Mouse (Mus musculus): ENCODE results near the gene Gpr89. TPM values are rescaled to one million over a fixed set of nuclear protein-coding genes. Genes with fewer than 3 reads are reported as not detected.

Gene Gpr89
- total and polyA plus RNA-seq, 2 experiments from 2014 or later: 23.2 to 34.1 TPM

GRCm38 (mm10) chr3:96825261-96825660 is 79.9 kb downstream of the Gpr89 start:
- WGBS: 35% methylated on average over 11 of the region's 11 CpGs
- ATAC-seq (ENCODE audit: low FRiP score): no peak
- no peak overlapping the region for H3K27ac ChIP-seq (ENCODE audit: low read depth, low read length)

DNA sequence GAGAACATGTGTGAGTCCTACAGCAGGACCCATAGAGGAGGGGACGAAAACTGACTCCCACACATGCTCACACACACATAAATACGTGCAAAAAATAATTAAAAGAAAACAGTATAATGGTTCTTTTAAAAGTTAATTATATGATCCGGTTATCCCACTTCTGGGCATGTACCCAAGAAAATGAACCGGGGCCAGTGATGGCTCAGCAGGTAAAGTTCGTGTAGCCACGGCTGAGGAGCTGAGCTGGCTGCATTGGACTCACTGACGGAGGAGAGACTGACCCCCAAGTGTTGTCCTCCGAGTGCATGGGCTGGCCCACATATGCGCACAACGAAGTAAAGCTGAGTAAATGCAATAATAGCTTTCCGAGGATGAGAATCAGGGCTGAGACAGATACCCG is 80.5 kb downstream of the Gpr89 start:
- WGBS: 82% methylated on average over 12 of the region's 12 CpGs
- H3K9me3 ChIP-seq (ENCODE audit: low read length): no peaks in the 10 kb centered on the region
- H3K4me1 ChIP-seq (ENCODE audit: insufficient read depth, low read length): no peaks in the 10 kb centered on the region
- ATAC-seq (ENCODE audit: low FRiP score): no peak
- H3K4me3 ChIP-seq (ENCODE audit: low read depth, low read length): no peak overlapping the region
- H3K27me3 ChIP-seq (ENCODE audit: insufficient read depth, low read length): no peaks in the 10 kb centered on the region
- TF ChIP-seq CTCF (IDR thresholded peaks at IDR 0.05): no peak
- no peak overlapping the region for H3K4me2 ChIP-seq (ENCODE audit: low read depth, low read length, poor library complexity, severe bottlenecking)
- H3K27ac ChIP-seq (ENCODE audit: low read depth, low read length): no peak overlapping the region
- no peaks in the 10 kb centered on the region for H3K36me3 ChIP-seq (ENCODE audit: insufficient read depth, low read length)
- no peak for DNase-seq (ENCODE audit: low spot score)
- H3K9ac ChIP-seq (replicated peaks; ENCODE audit: low read length, poor library complexity, severe bottlenecking): no peak overlapping the region

More at GRCm38 (mm10) chr3:96825261-96825660, 79.9 kb downstream of the Gpr89 start:
- no peak for TF ChIP-seq CTCF (IDR thresholded peaks at IDR 0.05)
- no peaks in the 10 kb centered on the region for H3K27me3 ChIP-seq (ENCODE audit: insufficient read depth, low read length)
- no peaks in the 10 kb centered on the region for H3K4me1 ChIP-seq (ENCODE audit: insufficient read depth, low read length)
- H3K4me3 ChIP-seq (ENCODE audit: low read depth, low read length): no peak overlapping the region
- DNase-seq (ENCODE audit: low spot score): no peak
- H3K9me3 ChIP-seq (ENCODE audit: low read length): no peaks in the 10 kb centered on the region
- H3K9ac ChIP-seq (replicated peaks; ENCODE audit: low read length, poor library complexity, severe bottlenecking): no peak overlapping the region
- no peaks in the 10 kb centered on the region for H3K36me3 ChIP-seq (ENCODE audit: insufficient read depth, low read length)
- H3K4me2 ChIP-seq (ENCODE audit: low read depth, low read length, poor library complexity, severe bottlenecking): no peak overlapping the region

- Histone ChIP-seq H3K9ac (replicated peaks; ENCODE audit: low read length, poor library complexity, severe bottlenecking) (no peak overlapping the region), H3K27me3 (ENCODE audit: insufficient read depth, low read length) (no peaks in the 10 kb centered on the region), H3K27ac (ENCODE audit: low read depth, low read length) (no peak overlapping the region), H3K4me3 (ENCODE audit: low read depth, low read length) (no peak overlapping the region), H3K9me3 (ENCODE audit: low read length) (no peaks in the 10 kb centered on the region), H3K4me2 (ENCODE audit: low read depth, low read length, poor library complexity, severe bottlenecking) (no peak overlapping the region), H3K36me3 (ENCODE audit: insufficient read depth, low read length) (no peaks in the 10 kb centered on the region), H3K4me1 (ENCODE audit: insufficient read depth, low read length) (no peaks in the 10 kb centered on the region)
- 70% methylated on average over 3 of the region's 3 CpGs for WGBS
- TF ChIP-seq CTCF (IDR thresholded peaks at IDR 0.05): no peak
- ATAC-seq (ENCODE audit: low FRiP score) (no peak), DNase-seq (ENCODE audit: low spot score) (no peak)
Observed at GRCm38 (mm10) chr3:96823701-96824100, 81.4 kb downstream of the Gpr89 start.

GRCm38 (mm10) chr3:96821581-96821980 is 83.6 kb downstream of the Gpr89 start:
- no peak overlapping the region for H3K4me2 ChIP-seq (ENCODE audit: low read depth, low read length, poor library complexity, severe bottlenecking)
- DNase-seq (ENCODE audit: low spot score) (no peak), ATAC-seq (ENCODE audit: low FRiP score) (no peak)
- H3K27ac ChIP-seq (ENCODE audit: low read depth, low read length): no peak overlapping the region
- 81% methylated on average over 4 of the region's 4 CpGs for WGBS
- no peaks in the 10 kb centered on the region for H3K27me3 ChIP-seq (ENCODE audit: insufficient read depth, low read length)
- no peak overlapping the region for H3K4me3 ChIP-seq (ENCODE audit: low read depth, low read length)
- H3K9ac ChIP-seq (replicated peaks; ENCODE audit: low read length, poor library complexity, severe bottlenecking): no peak overlapping the region
- no peaks in the 10 kb centered on the region for H3K36me3 ChIP-seq (ENCODE audit: insufficient read depth, low read length)
- no peak for TF ChIP-seq CTCF (IDR thresholded peaks at IDR 0.05)
- H3K9me3 ChIP-seq (ENCODE audit: low read length): no peaks in the 10 kb centered on the region
- H3K4me1 ChIP-seq (ENCODE audit: insufficient read depth, low read length): no peaks in the 10 kb centered on the region

DNA sequence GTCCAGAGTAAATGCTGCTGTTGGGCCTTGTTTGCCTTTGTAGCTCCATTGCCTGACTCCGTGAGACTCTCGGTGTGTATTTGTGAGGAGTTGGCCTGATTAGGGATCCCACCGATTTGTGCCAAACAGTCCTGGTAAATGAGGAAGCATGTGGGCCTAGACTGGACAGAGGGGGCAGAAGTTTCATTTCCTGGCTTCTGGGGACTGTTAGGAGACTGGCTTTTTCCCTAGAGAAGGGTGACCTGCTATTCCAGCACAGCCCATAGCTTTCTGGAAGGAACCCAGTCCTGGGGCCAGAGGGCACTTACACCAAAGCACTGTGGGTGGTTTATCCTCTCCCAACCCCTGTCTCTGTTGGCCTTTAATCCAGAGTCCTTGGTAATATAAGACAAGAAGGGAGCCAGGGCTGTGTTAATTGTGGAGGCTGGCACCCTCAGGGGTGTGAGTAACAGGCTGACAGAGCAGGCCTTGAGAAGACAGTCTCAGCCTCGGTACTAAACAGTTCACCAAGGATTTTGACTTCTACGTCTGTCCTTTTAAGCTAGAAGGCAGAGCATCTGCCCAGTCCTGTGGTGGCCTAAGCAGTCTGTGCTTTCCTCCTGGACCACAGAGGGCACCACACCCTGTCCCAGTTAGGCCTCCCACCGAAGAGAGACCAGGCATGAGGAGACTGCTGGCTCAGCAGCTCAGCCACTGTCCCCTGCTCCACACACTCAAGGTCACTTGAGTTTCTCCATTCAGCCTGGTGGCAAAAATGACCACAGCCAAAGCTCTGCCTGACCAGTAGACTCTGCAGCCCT is 84.8 kb downstream of the Gpr89 start:
- no peak for TF ChIP-seq CTCF (IDR thresholded peaks at IDR 0.05)
- Histone ChIP-seq H3K9ac (replicated peaks; ENCODE audit: low read length, poor library complexity, severe bottlenecking) (no peak overlapping the region), H3K27ac (ENCODE audit: low read depth, low read length) (no peak overlapping the region), H3K4me1 (ENCODE audit: insufficient read depth, low read length) (no peaks in the 10 kb centered on the region), H3K4me2 (ENCODE audit: low read depth, low read length, poor library complexity, severe bottlenecking) (no peak overlapping the region), H3K9me3 (ENCODE audit: low read length) (no peaks in the 10 kb centered on the region), H3K4me3 (ENCODE audit: low read depth, low read length) (no peak overlapping the region), H3K36me3 (ENCODE audit: insufficient read depth, low read length) (no peaks in the 10 kb centered on the region), H3K27me3 (ENCODE audit: insufficient read depth, low read length) (no peaks in the 10 kb centered on the region)
- DNase-seq (ENCODE audit: low spot score) (no peak), ATAC-seq (ENCODE audit: low FRiP score) (no peak)
- WGBS: 71% methylated on average over 6 of the region's 6 CpGs

Other genes with a start within 250 kb of the Gpr89 start
- 4.9 and 8.5 TPM in 2 replicates for gene Ankrd35, start 235.2 kb downstream of the Gpr89 start, total RNA-seq (2014; rRNA removed)
- 3.7 and 4.3 TPM in 2 replicates for gene Ankrd35, start 235.2 kb downstream of the Gpr89 start, polyA plus RNA-seq (2015; fragmentation: Nextera tagmentation; extraction: Ambion mirVana)
- 33.1 and 46.0 TPM in 2 replicates for gene Pias3, start 209.0 kb downstream of the Gpr89 start, total RNA-seq (2014; rRNA removed)
- gene Pias3, start 209.0 kb downstream of the Gpr89 start, polyA plus RNA-seq (2015; fragmentation: Nextera tagmentation; extraction: Ambion mirVana): 44.2 and 49.7 TPM in 2 replicates
- gene Nudt17, start 196.8 kb downstream of the Gpr89 start, total RNA-seq (2014; rRNA removed): 6.5 and 11.9 TPM in 2 replicates
- 18.5 and 20.6 TPM in 2 replicates for gene Nudt17, start 196.8 kb downstream of the Gpr89 start, polyA plus RNA-seq (2015; fragmentation: Nextera tagmentation; extraction: Ambion mirVana)
- gene Polr3c, start 177.7 kb downstream of the Gpr89 start, total RNA-seq (2014; rRNA removed): 12.6 and 14.7 TPM in 2 replicates
- gene Polr3c, start 177.7 kb downstream of the Gpr89 start, polyA plus RNA-seq (2015; fragmentation: Nextera tagmentation; extraction: Ambion mirVana): 26.4 and 30.7 TPM in 2 replicates
- gene Rnf115, start 177.7 kb downstream of the Gpr89 start, total RNA-seq (2014; rRNA removed): 59.6 and 63.4 TPM in 2 replicates
- 71.8 and 76.5 TPM in 2 replicates for gene Rnf115, start 177.7 kb downstream of the Gpr89 start, polyA plus RNA-seq (2015; fragmentation: Nextera tagmentation; extraction: Ambion mirVana)
- gene Pdzk1, start 76.1 kb downstream of the Gpr89 start, total RNA-seq (2014; rRNA removed): 0.27 TPM in 1 of 2 replicates, not detected in the other
- 0.14 TPM in 1 of 2 replicates, not detected in the other for gene Pdzk1, start 76.1 kb downstream of the Gpr89 start, polyA plus RNA-seq (2015; fragmentation: Nextera tagmentation; extraction: Ambion mirVana)
- gene Cd160, start 76.0 kb downstream of the Gpr89 start, total RNA-seq (2014; rRNA removed): not detected in 2 replicates
- gene Cd160, start 76.0 kb downstream of the Gpr89 start, polyA plus RNA-seq (2015; fragmentation: Nextera tagmentation; extraction: Ambion mirVana): 0.06 and 0.21 TPM in 2 replicates
- 0.80 and 0.88 TPM in 2 replicates for gene Gja5, start 653 bp downstream of the Gpr89 start, total RNA-seq (2014; rRNA removed)
- gene Gja5, start 653 bp downstream of the Gpr89 start, polyA plus RNA-seq (2015; fragmentation: Nextera tagmentation; extraction: Ambion mirVana): 0.93 and 2.1 TPM in 2 replicates
- gene Gja8, start 20.7 kb upstream of the Gpr89 start, total RNA-seq (2014; rRNA removed): 0.05 TPM in 1 of 2 replicates, not detected in the other
- 0.02 and 0.05 TPM in 2 replicates for gene Gja8, start 20.7 kb upstream of the Gpr89 start, polyA plus RNA-seq (2015; fragmentation: Nextera tagmentation; extraction: Ambion mirVana)

Measured in midbrain, postnatal 0 days (tissue).